Mouse (Mus musculus): ENCODE results near the gene Gabarap. TPM values are rescaled to one million over a fixed set of nuclear protein-coding genes. Genes with fewer than 3 reads are reported as not detected.

Gene Gabarap
- polyA plus RNA-seq, 1 experiment from 2014 or later = 459 TPM

GRCm38 (mm10) chr11:69956218-69956617 is 34.7 kb upstream of the Gabarap start:
- no peaks in the 10 kb centered on the region for H3K9me3 ChIP-seq
- no peak for ATAC-seq (ENCODE audit: insufficient read depth, low FRiP score, low read depth)
- no peaks in the 10 kb centered on the region for H3K4me1 ChIP-seq

GRCm38 (mm10) chr11:69960616-69961015 is 30.3 kb upstream of the Gabarap start:
- Histone ChIP-seq H3K9me3 (no peaks in the 10 kb centered on the region), H3K27me3 (replicated peaks) (peaks cover 13% of the 10 kb centered on the region), H3K9ac (no peak overlapping the region), H3K4me1 (no peaks in the 10 kb centered on the region; the same call in 1 of the 2 replicates), H3K36me3 (no peaks in the 10 kb centered on the region), H3K4me2 (no peak overlapping the region), H3K4me3 (replicated peaks) (no peak overlapping the region), H3K27ac (no peak overlapping the region)
- ATAC-seq (ENCODE audit: insufficient read depth, low FRiP score, low read depth) = no peak
- 38% methylated on average over 5 of the region's 5 CpGs for WGBS

More at GRCm38 (mm10) chr11:69956218-69956617, 34.7 kb upstream of the Gabarap start:
- Histone ChIP-seq H3K4me3 (replicated peaks) (no peak overlapping the region), H3K27me3 (replicated peaks) (no peaks in the 10 kb centered on the region), H3K36me3 (no peaks in the 10 kb centered on the region), H3K9ac (no peak overlapping the region), H3K27ac (no peak overlapping the region), H3K4me2 (no peak overlapping the region)
- WGBS = 66% methylated on average over 1 of the region's 1 CpGs

- H3K4me2 ChIP-seq = no peak overlapping the region
- H3K4me1 ChIP-seq = peaks cover 10% of the 10 kb centered on the region; the same call in 1 of the 2 replicates
Observed at GRCm38 (mm10) chr11:69961841-69962240, 29.1 kb upstream of the Gabarap start.

GRCm38 (mm10) chr11:69964650-69965270 is 26.2 kb upstream of the Gabarap start, which contains the start of gene Cldn7:
Gene Cldn7, plus strand, starts transcription at chr11:69964779.
- WGBS = 11% methylated on average over 24 of the region's 24 CpGs
- Histone ChIP-seq H3K9me3 (no peaks in the 10 kb centered on the region), H3K9ac (no peak within 1 kb of the TSS; the same call in 1 of the 2 replicates), H3K4me1 (peaks cover 10% of the 10 kb centered on the region; the same call in 1 of the 2 replicates), H3K27ac (peak within 1 kb of the TSS; percentile 91), H3K4me2 (peak within 1 kb of the TSS; percentile 70), H3K36me3 (peaks cover 3% of the 10 kb centered on the region; the same call in 1 of the 2 replicates), H3K4me3 (replicated peaks) (peak within 1 kb of the TSS; percentile 49), H3K27me3 (replicated peaks) (peaks cover 30% of the 10 kb centered on the region)
- no peak for ATAC-seq (ENCODE audit: insufficient read depth, low FRiP score, low read depth)

More at GRCm38 (mm10) chr11:69961841-69962240, 29.1 kb upstream of the Gabarap start:
- no peaks in the 10 kb centered on the region for H3K36me3 ChIP-seq
- ATAC-seq (ENCODE audit: insufficient read depth, low FRiP score, low read depth) = no peak
- WGBS = 22% methylated on average over 5 of the region's 5 CpGs
- H3K9ac ChIP-seq = no peak overlapping the region
- H3K9me3 ChIP-seq = no peaks in the 10 kb centered on the region
- no peak overlapping the region for H3K4me3 ChIP-seq (replicated peaks)
- 0 out of 2 replicates have a peak overlapping the region, but pooled peaks have one; percentile 51 for H3K27ac ChIP-seq
- peaks cover 25% of the 10 kb centered on the region for H3K27me3 ChIP-seq (replicated peaks)

GRCm38 (mm10) chr11:69965271-69966005 is 25.5 kb upstream of the Gabarap start:
- WGBS = 3% methylated on average over 47 of the region's 49 CpGs
- peak overlapping the region; percentile 49 for H3K9ac ChIP-seq
- peak overlapping the region; percentile 70 for H3K4me2 ChIP-seq
- H3K4me1 ChIP-seq = peaks cover 10% of the 10 kb centered on the region; the same call in 1 of the 2 replicates
- peaks cover 30% of the 10 kb centered on the region for H3K27me3 ChIP-seq (replicated peaks)
- peak overlapping the region; percentile 91 for H3K27ac ChIP-seq
- ATAC-seq (ENCODE audit: insufficient read depth, low FRiP score, low read depth) = peak; percentile 76
- peak overlapping the region; percentile 49 for H3K4me3 ChIP-seq (replicated peaks)
- H3K36me3 ChIP-seq = peaks cover 7% of the 10 kb centered on the region; the same call in 1 of the 2 replicates
- no peaks in the 10 kb centered on the region for H3K9me3 ChIP-seq

GRCm38 (mm10) chr11:69966006-69966859 is 24.7 kb upstream of the Gabarap start:
- Histone ChIP-seq H3K27ac (peak overlapping the region; percentile 91), H3K36me3 (peaks cover 10% of the 10 kb centered on the region; the same call in 1 of the 2 replicates), H3K4me2 (peak overlapping the region; percentile 70), H3K27me3 (replicated peaks) (peaks cover 30% of the 10 kb centered on the region), H3K9me3 (no peaks in the 10 kb centered on the region), H3K4me3 (replicated peaks) (peak overlapping the region; percentile 49), H3K4me1 (peaks cover 10% of the 10 kb centered on the region; the same call in 1 of the 2 replicates), H3K9ac (peak overlapping the region; percentile 49)
- ATAC-seq (ENCODE audit: insufficient read depth, low FRiP score, low read depth) = peak; percentile 76
- 2% methylated on average over 59 of the region's 59 CpGs for WGBS

- ATAC-seq (ENCODE audit: insufficient read depth, low FRiP score, low read depth) = no peak
Observed at GRCm38 (mm10) chr11:69966860-69967517, 24.0 kb upstream of the Gabarap start.

GRCm38 (mm10) chr11:69968793-69969192 is 22.1 kb upstream of the Gabarap start:
- peaks cover 20% of the 10 kb centered on the region for H3K36me3 ChIP-seq
- H3K27ac ChIP-seq = no peak overlapping the region
- H3K27me3 ChIP-seq (replicated peaks) = peaks cover 30% of the 10 kb centered on the region
- H3K4me1 ChIP-seq = peaks cover 10% of the 10 kb centered on the region; the same call in 1 of the 2 replicates
- 68% methylated on average over 4 of the region's 4 CpGs for WGBS
- no peak overlapping the region for H3K9ac ChIP-seq
- ATAC-seq (ENCODE audit: insufficient read depth, low FRiP score, low read depth) = no peak
- no peak overlapping the region for H3K4me2 ChIP-seq
- H3K4me3 ChIP-seq (replicated peaks) = no peak overlapping the region
- no peaks in the 10 kb centered on the region for H3K9me3 ChIP-seq

More at GRCm38 (mm10) chr11:69966860-69967517, 24.0 kb upstream of the Gabarap start:
- Histone ChIP-seq H3K4me3 (replicated peaks) (peak overlapping the region; percentile 49), H3K27ac (peak overlapping the region; percentile 91), H3K9me3 (no peaks in the 10 kb centered on the region), H3K27me3 (replicated peaks) (peaks cover 30% of the 10 kb centered on the region), H3K4me1 (peaks cover 10% of the 10 kb centered on the region; the same call in 1 of the 2 replicates), H3K36me3 (peaks cover 14% of the 10 kb centered on the region), H3K4me2 (peak overlapping the region; percentile 70), H3K9ac (0 out of 2 replicates have a peak overlapping the region, but pooled peaks have one; percentile 49)
- WGBS = 32% methylated on average over 17 of the region's 17 CpGs

- H3K9ac ChIP-seq = no peak overlapping the region
- H3K36me3 ChIP-seq = peaks cover 28% of the 10 kb centered on the region
- ATAC-seq (ENCODE audit: insufficient read depth, low FRiP score, low read depth) = no peak
- H3K4me3 ChIP-seq (replicated peaks) = no peak overlapping the region
- H3K27ac ChIP-seq = 0 out of 2 replicates have a peak overlapping the region, but pooled peaks have one; percentile 31
- H3K4me2 ChIP-seq = no peak overlapping the region
- 71% methylated on average over 6 of the region's 6 CpGs for whole genome bisulfite sequencing
- H3K9me3 ChIP-seq = no peaks in the 10 kb centered on the region
- peaks cover 10% of the 10 kb centered on the region; the same call in 1 of the 2 replicates for H3K4me1 ChIP-seq
- H3K27me3 ChIP-seq (replicated peaks) = peaks cover 20% of the 10 kb centered on the region
Observed at GRCm38 (mm10) chr11:69970222-69970621, 20.7 kb upstream of the Gabarap start.

GRCm38 (mm10) chr11:69970775-69971174 is 20.2 kb upstream of the Gabarap start:
- H3K36me3 ChIP-seq = peaks cover 29% of the 10 kb centered on the region
- peaks cover 16% of the 10 kb centered on the region for H3K27me3 ChIP-seq (replicated peaks)
- 60% methylated on average over 3 of the region's 3 CpGs for WGBS
- H3K4me1 ChIP-seq = peaks cover 10% of the 10 kb centered on the region; the same call in 1 of the 2 replicates
- no peak overlapping the region for H3K4me2 ChIP-seq
- no peak overlapping the region for H3K9ac ChIP-seq
- H3K27ac ChIP-seq = 0 out of 2 replicates have a peak overlapping the region, but pooled peaks have one; percentile 31
- no peaks in the 10 kb centered on the region for H3K9me3 ChIP-seq
- H3K4me3 ChIP-seq (replicated peaks) = no peak overlapping the region
- ATAC-seq (ENCODE audit: insufficient read depth, low FRiP score, low read depth) = no peak

Data from stomach, embryonic 15.5 days (tissue).